Mouse (Mus musculus) MN1 (cell line): ENCODE results near the gene Scn1a.

Source experiments
- DNase-seq: peaks from one replicate; pipeline ENCODE4 v3.0.0-alpha.2; 2016; ENCODE audit warnings: low spot score

Gene Scn1a

GRCm38 (mm10) chr2:66244013-66244412 is 196.6 kb downstream of the Scn1a start:
- no peak for DNase-seq

- DNase-seq = no peak
Observed at GRCm38 (mm10) chr2:66240334-66240733, 200.3 kb downstream of the Scn1a start.

- DNase-seq = no peak
Observed at GRCm38 (mm10) chr2:66238886-66239285, 201.8 kb downstream of the Scn1a start.

DNA sequence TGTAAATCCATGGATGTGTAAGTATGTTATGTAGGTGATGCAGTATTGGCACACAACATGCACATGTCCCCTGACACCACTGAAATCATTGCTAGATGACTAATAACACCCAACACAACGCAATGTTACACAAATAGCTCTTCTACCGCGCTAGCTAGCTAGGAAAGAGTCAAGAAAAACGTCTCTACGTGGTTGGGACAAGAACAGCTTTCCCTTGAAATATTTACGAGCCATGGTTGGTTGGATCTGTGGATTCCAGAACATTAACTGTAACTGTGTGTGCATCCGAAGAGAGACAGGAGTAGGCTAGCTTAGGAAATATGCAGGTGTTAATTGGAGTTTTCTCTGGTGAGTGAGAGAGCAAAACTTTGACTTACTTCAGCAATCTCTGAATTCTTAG is 219.7 kb downstream of the Scn1a start:
- DNase-seq = no peak
